Mouse (Mus musculus) layer of hippocampus, adult 9-11 months (tissue): ENCODE data around the gene Eng.

Experiments used
- DNase-seq: peaks from one replicate; pipeline ENCODE4 v3.0.0; 2022

The Eng gene

GRCm38 (mm10) chr2:32683701-32684100, 37.3 kb downstream of the Eng start:
- no peak for DNase-seq

- no peak for DNase-seq
These were observed 38.5 kb downstream of the Eng start for GRCm38 (mm10) chr2:32684681-32685428.

GRCm38 (mm10) chr2:32685807-32686206, 39.4 kb downstream of the Eng start:
- no peak for DNase-seq

- DNase-seq: no peak
These were observed 40.2 kb downstream of the Eng start for GRCm38 (mm10) chr2:32686640-32687039.

- no peak for DNase-seq
These were observed 41.2 kb downstream of the Eng start for GRCm38 (mm10) chr2:32687562-32687961.

- peak; percentile 90 for DNase-seq
These were observed 43.0 kb downstream of the Eng start for GRCm38 (mm10) chr2:32689420-32689819.

- no peak for DNase-seq
These were observed 44.6 kb downstream of the Eng start for GRCm38 (mm10) chr2:32691041-32691440.

GRCm38 (mm10) chr2:32692496-32692895, 46.1 kb downstream of the Eng start:
- DNase-seq: no peak

- DNase-seq: no peak
These were observed 46.9 kb downstream of the Eng start for GRCm38 (mm10) chr2:32693282-32693681.

- DNase-seq: peak; percentile 95
These were observed 47.5 kb downstream of the Eng start for GRCm38 (mm10) chr2:32693823-32694411.

- no peak for DNase-seq
These were observed 48.3 kb downstream of the Eng start for GRCm38 (mm10) chr2:32694691-32695090.

- DNase-seq: no peak
These were observed 53.3 kb downstream of the Eng start for GRCm38 (mm10) chr2:32699680-32700079.

- no peak for DNase-seq
These were observed 54.8 kb downstream of the Eng start for GRCm38 (mm10) chr2:32700966-32701743.

GRCm38 (mm10) chr2:32703046-32703445, 56.7 kb downstream of the Eng start:
- no peak for DNase-seq

GRCm38 (mm10) chr2:32704021-32704421, 57.6 kb downstream of the Eng start, which contains the start of gene Fpgs:
Gene Fpgs, minus strand, starts transcription at chr2:32704145.
- DNase-seq: no peak

- DNase-seq: no peak
These were observed 58.6 kb downstream of the Eng start for GRCm38 (mm10) chr2:32705018-32705417.

GRCm38 (mm10) chr2:32706971-32707370, 60.6 kb downstream of the Eng start:
- DNase-seq: no peak

- DNase-seq: peak; percentile 54
These were observed 62.2 kb downstream of the Eng start for GRCm38 (mm10) chr2:32708643-32709042.

GRCm38 (mm10) chr2:32709521-32710137, 63.2 kb downstream of the Eng start:
- no peak for DNase-seq

GRCm38 (mm10) chr2:32710425-32710824, 64.0 kb downstream of the Eng start:
- DNase-seq: peak; percentile 56

- DNase-seq: no peak
These were observed 65.1 kb downstream of the Eng start for GRCm38 (mm10) chr2:32711301-32712056.

- DNase-seq: peak; percentile 59
These were observed 65.7 kb downstream of the Eng start for GRCm38 (mm10) chr2:32712108-32712551.

GRCm38 (mm10) chr2:32712586-32712933, 66.2 kb downstream of the Eng start:
- peak; percentile 94 for DNase-seq
